Comparison of ENCODE assay signal across 8 mouse cellular contexts in the genomic region with DNA sequence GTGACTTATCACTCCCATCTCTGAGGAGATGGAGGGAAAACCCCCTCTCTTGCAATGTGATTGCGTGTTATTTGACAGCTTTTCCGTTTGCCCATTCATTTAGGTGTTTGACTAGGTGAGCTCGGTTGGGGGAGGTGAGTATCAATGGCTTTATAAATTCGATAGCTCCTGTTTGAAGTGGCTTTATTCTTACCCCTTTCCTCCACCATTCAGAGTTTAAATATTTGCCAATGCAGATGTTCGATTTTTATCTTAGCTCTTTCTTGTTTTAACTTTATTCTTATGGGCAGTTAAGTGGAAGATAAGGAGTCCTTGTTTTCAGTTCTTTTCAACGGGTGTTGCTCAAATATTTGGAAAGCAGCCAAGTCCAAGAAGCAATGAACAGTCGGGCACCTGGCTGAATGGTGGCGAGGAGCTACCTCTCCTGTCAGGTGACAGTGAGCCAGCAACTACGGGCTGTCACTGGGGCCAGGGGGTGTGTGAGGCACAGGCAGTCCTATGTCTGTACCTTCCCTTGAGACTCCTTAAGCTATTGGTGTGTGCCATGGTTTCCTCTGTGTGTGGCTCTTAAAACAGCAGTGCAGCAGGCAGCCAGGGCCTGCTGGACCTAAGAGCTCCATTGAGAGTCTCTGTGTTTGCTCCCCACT.
DNase-seq lines count a peak whose midpoint lies in the region; ATAC-seq lines count a peak whose summit lies in the region.
"Had no signal": no experiment of that assay in that cellular context is flagged by ENCODE, and none has a peak within 500 bp of the region (broad histone marks: within the 10 kb centered on the region; RNA-seq: fewer than 3 reads in every experiment).

No protein-coding gene starts in this region.

- intact Hi-C loops in gastrocnemius, postnatal 36 days (cut with DNase I), result no loop called here

- no peak overlapping the region for H3K9ac ChIP-seq in embryonic facial prominence, embryonic 12.5 days
- H3K9ac ChIP-seq: liver, embryonic 15.5 days had no signal

- WGBS in embryonic facial prominence, embryonic 12.5 days, result 48% methylated on average over 9 of the region's 9 CpGs

- no peak for ATAC-seq in embryonic facial prominence, embryonic 12.5 days (ENCODE audit: insufficient number of reproducible peaks, insufficient read depth, low FRiP score, low TSS enrichment)
- ATAC-seq in inflammation-experienced regulatory T-cells, adult 6 months, result no peak

- peaks cover 41% of the 10 kb centered on the region for H3K4me1 ChIP-seq in embryonic facial prominence, embryonic 12.5 days
- H3K4me1 ChIP-seq: liver, embryonic 15.5 days had no signal

- no peaks in the 10 kb centered on the region for H3K36me3 ChIP-seq in embryonic facial prominence, embryonic 12.5 days
- H3K36me3 ChIP-seq: liver, embryonic 15.5 days had no signal

- H3K4me3 ChIP-seq in embryonic facial prominence, embryonic 12.5 days, result no peak overlapping the region
- H3K4me3 ChIP-seq: liver, embryonic 15.5 days had no signal

- peak overlapping the region; percentile 65 for H3K27ac ChIP-seq in embryonic facial prominence, embryonic 12.5 days
- H3K27ac ChIP-seq: liver, embryonic 15.5 days had no signal

- peak; percentile 7 for DNase-seq in R1 (ENCODE audit: low read depth, low spot score)
- peak; percentile 31 to 57 for DNase-seq in kidney, adult 8-10 months
- peak; percentile 59 for DNase-seq in lung, postnatal 25 days (ENCODE audit: low spot score)
- DNase-seq in gastrocnemius, postnatal 36 days, result no peak
- DNase-seq in gastrocnemius, adult 18-20 months (ENCODE audit: low spot score), result no peak

- no peaks in the 10 kb centered on the region for H3K27me3 ChIP-seq in embryonic facial prominence, embryonic 12.5 days

- H3K9me3 ChIP-seq in embryonic facial prominence, embryonic 12.5 days, result no peaks in the 10 kb centered on the region
- H3K9me3 ChIP-seq: liver, embryonic 15.5 days had no signal

- no peak overlapping the region for H3K4me2 ChIP-seq in embryonic facial prominence, embryonic 12.5 days (replicated peaks)
- H3K4me2 ChIP-seq: liver, embryonic 15.5 days had no signal

Comparison
In these comparisons a context has a peak if more than half of its experiments do, and no peak if none do; other contexts are left out.
1. DNase-seq: peak in R1 (single experiment), kidney, adult 8-10 months (2 of 2) and lung, postnatal 25 days (single experiment); none in gastrocnemius, postnatal 36 days (0 of 2) and gastrocnemius, adult 18-20 months (single experiment).